Mouse (Mus musculus): ENCODE measurements around the gene Capza1. TPM values are rescaled to one million over a fixed set of nuclear protein-coding genes. Genes with fewer than 3 reads are reported as not detected.
A peak's percentile ranks its signal among the peaks of the same experiment; 100 is the strongest.

Gene Capza1
- 77.9 and 85.7 TPM in 2 replicates for polyA plus RNA-seq (2012; rRNA removed)

DNA sequence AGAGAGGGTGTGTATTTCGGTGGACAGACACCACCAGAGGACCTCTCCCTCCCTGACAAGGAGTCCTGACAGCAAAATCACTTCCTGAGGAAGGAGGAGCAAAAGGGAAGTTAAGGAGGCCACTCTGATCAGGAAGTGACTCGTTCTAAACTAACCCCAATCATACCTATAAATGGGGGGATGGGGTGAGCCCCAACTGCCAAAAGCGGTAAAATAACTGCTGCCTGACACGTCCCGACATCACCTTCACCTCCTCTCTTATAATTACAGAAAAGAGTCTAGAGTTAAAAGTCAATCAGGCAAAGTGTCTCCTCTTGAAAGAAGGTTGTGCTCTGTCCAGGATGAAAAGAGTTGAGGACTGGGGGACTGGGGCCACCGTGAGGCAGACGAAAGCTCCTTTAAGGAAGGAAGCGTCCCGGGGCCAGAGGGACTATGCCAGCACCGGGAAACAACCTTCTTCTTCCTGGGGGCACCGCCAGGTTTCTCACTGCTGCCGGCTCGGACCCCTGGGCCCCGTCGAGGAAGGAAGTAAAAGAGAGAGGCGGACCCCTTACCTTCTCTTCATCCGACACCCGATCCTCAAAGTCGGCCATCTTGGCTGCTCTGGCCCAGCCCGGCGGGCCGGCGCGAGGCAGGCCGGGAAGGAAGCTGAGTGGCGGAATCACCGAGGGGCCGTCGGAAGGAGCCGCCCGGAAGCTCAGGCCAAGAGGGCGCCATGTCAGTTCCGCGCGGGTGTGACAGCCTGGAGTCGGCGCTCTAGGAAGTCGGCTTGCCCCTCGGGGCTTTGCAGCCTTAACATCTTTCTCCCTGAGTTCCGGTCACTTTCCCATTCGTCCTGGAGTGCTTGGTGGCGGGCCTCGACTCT is at the start of gene Capza1, which contains the start of gene St7l:
Capza1 (minus strand) TSS at position 720 of the 865 bp plus-strand sequence.
St7l (plus strand) TSS at position 220 of the 865 bp plus-strand sequence.
- Histone ChIP-seq H3K4me1 (replicated peaks; ENCODE audit: control insufficient read depth, insufficient read depth, low read length) (peaks cover 4% of the 10 kb centered on the region), H3K4me3 (ENCODE audit: control insufficient read depth, insufficient read depth, low read length) (peak within 1 kb of the TSS; percentile 80), H3K27me3 (ENCODE audit: control insufficient read depth, insufficient read depth, low read length) (no peaks in the 10 kb centered on the region), H3K36me3 (ENCODE audit: control insufficient read depth, insufficient read depth, low read length) (no peaks in the 10 kb centered on the region), H3K27ac (ENCODE audit: control insufficient read depth, insufficient read depth, low read length) (peak within 1 kb of the TSS; percentile 89)
- under 1% methylated on average over 43 of the region's 43 CpGs for WGBS
- DNase-seq = peak; percentile 90
- 0 out of 2 replicates have a peak, but pooled peaks have one; percentile 51 for TF ChIP-seq CTCF (IDR thresholded peaks at IDR 0.05; ENCODE audit: borderline replicate concordance, control insufficient read depth, extremely low read depth, insufficient read depth, low read length, poor library complexity)
- TF ChIP-seq POLR2A (IDR thresholded peaks at IDR 0.05; ENCODE audit: control insufficient read depth, extremely low read depth, insufficient read depth, low read length, poor library complexity) = peak; percentile 98

- H3K4me1 ChIP-seq (replicated peaks; ENCODE audit: control insufficient read depth, insufficient read depth, low read length) = no peaks in the 10 kb centered on the region
- H3K27ac ChIP-seq (ENCODE audit: control insufficient read depth, insufficient read depth, low read length) = no peak overlapping the region
- 96% methylated on average over 6 of the region's 6 CpGs for WGBS
- DNase-seq = no peak
- peaks cover 5% of the 10 kb centered on the region; the same call in 1 of the 2 replicates for H3K36me3 ChIP-seq (ENCODE audit: control insufficient read depth, insufficient read depth, low read length)
- TF ChIP-seq CTCF (IDR thresholded peaks at IDR 0.05; ENCODE audit: borderline replicate concordance, control insufficient read depth, extremely low read depth, insufficient read depth, low read length, poor library complexity) = no peak
- TF ChIP-seq POLR2A (IDR thresholded peaks at IDR 0.05; ENCODE audit: control insufficient read depth, extremely low read depth, insufficient read depth, low read length, poor library complexity) = no peak
- no peaks in the 10 kb centered on the region for H3K27me3 ChIP-seq (ENCODE audit: control insufficient read depth, insufficient read depth, low read length)
- no peak overlapping the region for H3K4me3 ChIP-seq (ENCODE audit: control insufficient read depth, insufficient read depth, low read length)
Measured at GRCm38 (mm10) chr3:104909195-104909594, 44.9 kb upstream of the Capza1 start.

- DNase-seq = no peak
- Histone ChIP-seq H3K27me3 (ENCODE audit: control insufficient read depth, insufficient read depth, low read length) (no peaks in the 10 kb centered on the region), H3K4me3 (ENCODE audit: control insufficient read depth, insufficient read depth, low read length) (no peak overlapping the region), H3K27ac (ENCODE audit: control insufficient read depth, insufficient read depth, low read length) (no peak overlapping the region), H3K36me3 (ENCODE audit: control insufficient read depth, insufficient read depth, low read length) (peaks cover 5% of the 10 kb centered on the region; the same call in 1 of the 2 replicates), H3K4me1 (replicated peaks; ENCODE audit: control insufficient read depth, insufficient read depth, low read length) (no peaks in the 10 kb centered on the region)
- TF ChIP-seq POLR2A (IDR thresholded peaks at IDR 0.05; ENCODE audit: control insufficient read depth, extremely low read depth, insufficient read depth, low read length, poor library complexity) (no peak), CTCF (IDR thresholded peaks at IDR 0.05; ENCODE audit: borderline replicate concordance, control insufficient read depth, extremely low read depth, insufficient read depth, low read length, poor library complexity) (no peak)
- WGBS = 96% methylated on average over 3 of the region's 3 CpGs
Measured at GRCm38 (mm10) chr3:104906007-104906406, 41.7 kb upstream of the Capza1 start.

- no peak for TF ChIP-seq POLR2A (IDR thresholded peaks at IDR 0.05; ENCODE audit: control insufficient read depth, extremely low read depth, insufficient read depth, low read length, poor library complexity)
- TF ChIP-seq CTCF (IDR thresholded peaks at IDR 0.05; ENCODE audit: borderline replicate concordance, control insufficient read depth, extremely low read depth, insufficient read depth, low read length, poor library complexity) = no peak
- H3K27ac ChIP-seq (ENCODE audit: control insufficient read depth, insufficient read depth, low read length) = no peak overlapping the region
- DNase-seq = no peak
- no peaks in the 10 kb centered on the region for H3K4me1 ChIP-seq (replicated peaks; ENCODE audit: control insufficient read depth, insufficient read depth, low read length)
- peaks cover 5% of the 10 kb centered on the region; the same call in 1 of the 2 replicates for H3K36me3 ChIP-seq (ENCODE audit: control insufficient read depth, insufficient read depth, low read length)
- H3K27me3 ChIP-seq (ENCODE audit: control insufficient read depth, insufficient read depth, low read length) = no peaks in the 10 kb centered on the region
- 87% methylated on average over 4 of the region's 4 CpGs for WGBS
- no peak overlapping the region for H3K4me3 ChIP-seq (ENCODE audit: control insufficient read depth, insufficient read depth, low read length)
Measured at GRCm38 (mm10) chr3:104905389-104905788, 41.1 kb upstream of the Capza1 start.

- H3K4me1 ChIP-seq (replicated peaks; ENCODE audit: control insufficient read depth, insufficient read depth, low read length) = no peaks in the 10 kb centered on the region
- no peaks in the 10 kb centered on the region for H3K27me3 ChIP-seq (ENCODE audit: control insufficient read depth, insufficient read depth, low read length)
- TF ChIP-seq CTCF (IDR thresholded peaks at IDR 0.05; ENCODE audit: borderline replicate concordance, control insufficient read depth, extremely low read depth, insufficient read depth, low read length, poor library complexity) (no peak), POLR2A (IDR thresholded peaks at IDR 0.05; ENCODE audit: control insufficient read depth, extremely low read depth, insufficient read depth, low read length, poor library complexity) (no peak)
- DNase-seq = no peak
- H3K36me3 ChIP-seq (ENCODE audit: control insufficient read depth, insufficient read depth, low read length) = peaks cover 6% of the 10 kb centered on the region
- no peak overlapping the region for H3K27ac ChIP-seq (ENCODE audit: control insufficient read depth, insufficient read depth, low read length)
- no peak overlapping the region for H3K4me3 ChIP-seq (ENCODE audit: control insufficient read depth, insufficient read depth, low read length)
- 97% methylated on average over 4 of the region's 4 CpGs for whole genome bisulfite sequencing
Measured at GRCm38 (mm10) chr3:104901154-104901553, 36.8 kb upstream of the Capza1 start.

- DNase-seq = no peak
- H3K27ac ChIP-seq (ENCODE audit: control insufficient read depth, insufficient read depth, low read length) = no peak overlapping the region
- no peaks in the 10 kb centered on the region for H3K4me1 ChIP-seq (replicated peaks; ENCODE audit: control insufficient read depth, insufficient read depth, low read length)
- H3K4me3 ChIP-seq (ENCODE audit: control insufficient read depth, insufficient read depth, low read length) = no peak overlapping the region
- WGBS = 98% methylated on average over 3 of the region's 3 CpGs
- H3K36me3 ChIP-seq (ENCODE audit: control insufficient read depth, insufficient read depth, low read length) = peaks cover 16% of the 10 kb centered on the region
- TF ChIP-seq CTCF (IDR thresholded peaks at IDR 0.05; ENCODE audit: borderline replicate concordance, control insufficient read depth, extremely low read depth, insufficient read depth, low read length, poor library complexity) (no peak), POLR2A (IDR thresholded peaks at IDR 0.05; ENCODE audit: control insufficient read depth, extremely low read depth, insufficient read depth, low read length, poor library complexity) (no peak)
- H3K27me3 ChIP-seq (ENCODE audit: control insufficient read depth, insufficient read depth, low read length) = no peaks in the 10 kb centered on the region
Measured at GRCm38 (mm10) chr3:104896141-104896540, 31.8 kb upstream of the Capza1 start.
